Mouse (Mus musculus): Measurements from ENCODE around the gene Hrh3.

Hrh3 gene

DNA sequence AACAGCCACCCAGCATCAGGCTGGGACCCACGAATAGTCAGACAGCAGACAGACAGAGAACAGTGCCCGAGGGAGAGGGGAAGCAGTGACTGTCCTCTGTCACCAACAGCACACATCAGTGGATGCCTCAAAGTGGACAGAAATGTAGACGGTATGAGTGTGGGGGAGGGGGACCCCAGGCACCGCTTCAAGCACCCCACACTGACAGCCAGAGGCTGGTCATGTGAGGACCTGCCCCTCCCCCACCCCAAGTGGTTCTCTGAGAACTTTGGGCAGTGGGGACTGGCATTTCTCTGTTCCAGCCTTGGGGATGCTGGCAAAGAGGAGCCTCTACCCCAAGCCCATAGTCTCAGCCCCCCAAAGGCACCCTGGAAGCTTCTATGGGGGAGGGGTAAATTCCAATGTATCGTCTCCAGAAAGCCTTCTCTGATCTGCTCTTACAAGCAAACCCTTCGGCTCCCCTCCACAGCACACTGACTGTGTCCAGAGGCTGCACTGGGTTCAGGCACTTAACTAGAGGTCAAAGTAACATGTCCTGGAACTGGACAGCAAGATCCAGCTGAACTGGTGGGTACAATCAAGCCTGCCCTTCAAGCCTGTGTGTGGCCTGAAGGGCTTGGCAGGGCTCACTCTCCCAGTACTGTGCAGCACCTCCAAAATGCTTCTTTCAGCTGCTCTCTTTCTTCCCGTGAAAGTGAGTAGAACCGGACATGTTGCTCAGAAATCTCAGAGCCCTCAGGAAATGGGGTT lies 1.3 kb upstream of the Hrh3 start:
- no peak for DNase-seq (ENCODE audit: low spot score)

DNA sequence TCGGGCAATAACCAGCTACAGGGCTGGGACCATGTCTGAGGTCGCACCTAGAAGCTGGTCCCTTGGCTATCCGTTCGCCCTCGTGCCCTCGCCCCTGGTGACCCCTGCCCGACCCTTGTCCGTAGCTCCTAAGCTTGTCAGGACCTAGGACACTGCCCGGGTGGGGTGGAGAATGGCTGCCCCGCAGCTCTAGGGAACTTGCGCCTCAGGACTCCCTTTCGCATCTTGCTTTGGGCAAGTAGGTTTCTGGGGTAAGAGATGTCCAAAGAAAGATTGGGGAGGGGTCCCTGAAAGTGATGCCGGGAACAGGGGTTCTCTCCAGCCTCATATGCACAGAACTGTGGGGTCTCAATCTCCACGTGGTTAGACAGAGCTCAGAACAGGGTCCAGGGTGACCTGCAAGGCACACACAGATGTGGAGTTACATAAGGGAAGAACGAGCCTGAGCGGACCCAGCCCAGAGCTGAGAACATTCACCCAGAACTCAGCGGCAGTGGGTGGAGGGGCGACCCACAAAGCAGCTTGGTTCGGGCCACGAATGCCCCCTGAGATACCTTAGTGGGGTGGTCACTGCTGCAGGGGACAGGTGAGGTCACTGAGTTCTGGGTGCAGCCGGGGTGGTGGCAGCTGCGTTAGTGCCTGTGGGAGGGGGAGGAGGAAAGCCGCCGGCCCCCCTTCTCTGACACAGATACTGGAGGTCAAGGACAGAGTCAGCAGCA lies 530 bp upstream of the Hrh3 start:
- no peak for DNase-seq (ENCODE audit: low spot score)

DNA sequence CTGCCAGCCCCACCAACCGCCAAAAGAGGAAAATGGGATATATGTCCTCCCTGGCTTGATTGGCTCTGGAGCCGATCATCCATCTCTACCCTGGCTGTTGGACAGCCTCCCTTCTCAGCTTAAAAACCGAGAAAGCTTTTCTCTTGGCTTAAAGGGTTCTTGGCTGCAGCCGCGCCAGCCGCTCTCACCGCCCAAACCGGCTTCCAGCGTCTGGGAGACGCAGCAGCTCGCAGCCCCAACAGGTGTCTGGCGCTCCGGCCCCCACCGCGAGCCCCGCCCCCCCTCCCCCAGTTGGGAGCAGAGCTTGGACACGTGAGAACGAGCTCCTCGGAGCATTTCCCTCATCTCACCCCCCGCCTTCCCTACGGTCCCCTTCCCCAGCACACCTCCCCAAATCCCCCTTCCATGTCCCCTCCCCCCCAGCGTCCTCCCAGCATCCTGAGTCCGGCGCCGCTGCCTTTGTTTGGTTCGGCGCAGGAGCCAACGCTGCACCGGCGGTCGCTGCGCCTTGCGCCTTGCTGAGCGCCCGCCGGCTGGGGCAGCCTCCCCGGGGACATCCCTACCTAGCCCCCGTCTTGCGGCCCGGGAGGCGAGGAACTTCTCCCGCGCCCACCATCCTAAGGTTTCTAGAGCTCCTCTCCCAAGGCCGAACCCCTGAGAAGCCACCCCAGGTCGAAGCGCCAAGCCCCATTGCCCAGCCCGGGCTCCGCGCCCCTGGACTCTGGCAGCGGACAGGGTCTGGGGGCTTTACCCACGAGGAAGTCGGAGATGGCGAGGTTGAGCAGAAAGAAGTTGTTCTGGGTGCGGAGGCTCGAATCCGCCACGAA lies 924 bp downstream of the Hrh3 start:
- no peak for DNase-seq (ENCODE audit: low spot score)

DNA sequence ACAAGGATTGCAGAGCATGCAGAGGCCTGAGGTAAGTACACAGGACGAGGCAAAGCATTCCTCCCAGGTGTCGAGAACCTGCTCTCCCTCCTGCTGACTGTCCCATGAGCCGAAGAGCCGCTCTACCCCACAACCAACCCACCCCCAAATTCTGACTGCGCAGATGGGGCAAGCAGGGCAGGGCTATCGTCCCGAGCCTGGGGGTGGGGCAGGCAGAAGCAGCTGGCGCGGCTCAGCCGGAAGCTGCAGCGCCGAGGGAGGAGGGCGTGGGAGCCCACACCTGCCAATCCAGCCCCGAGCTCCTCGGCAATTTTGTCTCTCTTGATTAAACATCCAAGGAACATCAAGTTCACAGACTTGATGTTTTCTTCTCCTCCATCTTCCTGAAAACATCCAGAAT lies 4.8 kb downstream of the Hrh3 start:
- no peak for DNase-seq (ENCODE audit: low spot score)

DNA sequence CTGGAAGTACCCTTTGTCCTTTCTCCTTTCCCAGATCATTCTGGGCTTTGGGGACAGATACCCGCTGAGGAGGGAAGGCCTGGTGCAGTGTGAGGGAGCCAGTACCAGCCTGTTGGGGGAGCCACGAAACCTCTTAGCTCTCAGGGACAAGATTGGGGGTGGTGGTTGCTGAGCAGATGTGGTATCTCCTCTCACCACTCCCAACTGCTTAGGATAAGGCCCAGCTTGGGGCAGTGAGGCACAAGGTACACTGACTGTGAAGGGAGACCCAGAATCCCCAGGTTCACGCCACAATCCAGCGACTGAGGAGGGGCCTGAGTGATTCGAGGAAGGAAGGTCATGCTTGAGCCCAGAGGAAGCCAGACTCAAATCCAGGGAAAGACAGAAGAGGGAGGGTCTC lies 6.1 kb downstream of the Hrh3 start:
- DNase-seq (ENCODE audit: low spot score) = no peak

DNA sequence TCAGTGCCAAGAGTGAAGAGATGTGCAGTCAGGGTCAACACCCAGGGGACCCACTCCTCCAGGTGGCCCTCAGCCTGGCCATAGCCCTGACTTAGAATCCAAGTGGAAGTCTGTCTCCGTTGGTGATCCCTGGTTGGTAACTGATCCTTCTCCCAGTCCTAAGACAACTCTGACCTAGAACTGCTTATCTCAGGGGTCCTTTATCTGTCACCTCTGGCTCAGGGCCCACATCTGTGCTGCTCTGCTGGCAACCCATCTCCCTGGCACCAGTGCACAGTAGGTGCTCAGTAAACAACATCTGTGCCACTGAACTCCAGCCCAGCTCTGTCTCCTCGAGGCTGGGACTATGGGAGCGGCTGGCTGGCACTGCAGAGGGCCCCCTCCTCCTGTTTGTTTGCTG lies 6.7 kb downstream of the Hrh3 start:
- no peak for DNase-seq (ENCODE audit: low spot score)

DNA sequence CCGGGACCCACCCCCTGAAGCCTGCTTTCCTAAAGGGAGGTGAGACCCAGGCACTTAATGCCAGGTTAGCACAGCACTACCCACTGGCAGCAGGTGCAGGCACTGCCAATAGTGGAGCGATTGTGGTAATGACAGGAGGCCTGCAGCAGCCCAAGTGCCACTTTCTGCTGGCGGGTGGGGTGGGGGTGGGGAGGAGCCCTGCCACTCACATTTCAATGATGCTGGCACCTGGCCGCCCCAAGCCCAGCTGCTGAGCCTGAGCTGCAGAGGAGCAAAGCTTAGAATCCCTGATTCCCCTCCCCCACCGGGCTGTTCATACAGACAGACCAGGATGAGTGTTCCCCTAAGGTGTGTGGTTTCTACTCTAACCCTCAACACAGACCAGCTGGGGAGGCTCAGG lies 8.6 kb downstream of the Hrh3 start:
- DNase-seq (ENCODE audit: low spot score) = no peak

DNA sequence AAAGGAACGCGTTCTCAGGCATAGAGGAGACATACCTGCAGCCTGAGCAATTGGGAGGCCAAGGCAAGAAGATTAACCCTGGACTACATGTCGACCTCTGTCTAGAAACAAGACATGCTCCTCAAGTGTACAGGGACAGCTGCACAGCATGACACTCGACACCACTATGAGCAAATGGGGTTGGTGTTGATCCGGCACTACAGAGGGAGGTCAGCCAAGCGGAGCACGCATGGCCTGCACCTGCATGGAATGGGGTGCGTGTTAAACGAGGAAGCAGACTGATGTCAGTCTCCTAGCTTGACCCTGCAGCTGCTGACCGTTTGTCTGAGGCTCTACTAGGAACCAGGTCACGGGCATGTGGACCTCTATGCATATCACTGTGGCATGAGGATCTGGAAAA lies 14.0 kb downstream of the Hrh3 start:
- DNase-seq (ENCODE audit: low spot score) = no peak

DNA sequence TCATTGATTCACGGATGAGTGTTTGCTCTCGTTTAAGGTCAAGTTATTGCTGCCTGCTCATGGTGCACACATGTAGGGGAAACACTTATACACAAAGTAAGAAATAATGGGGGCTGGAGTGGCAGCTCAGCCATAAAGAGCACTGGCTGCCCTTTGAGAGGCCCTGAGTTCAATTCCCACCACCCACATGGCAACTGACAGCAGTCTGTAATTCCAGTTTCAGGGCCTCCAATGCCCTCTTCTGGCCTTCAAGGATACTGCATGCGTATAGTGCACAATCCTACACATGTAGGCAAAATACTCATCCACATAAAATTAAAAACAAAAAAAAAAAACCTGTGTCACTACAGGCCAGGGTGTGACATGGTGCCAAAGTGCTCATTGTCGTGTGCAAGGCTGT lies 16.8 kb downstream of the Hrh3 start:
- DNase-seq (ENCODE audit: low spot score) = no peak

DNA sequence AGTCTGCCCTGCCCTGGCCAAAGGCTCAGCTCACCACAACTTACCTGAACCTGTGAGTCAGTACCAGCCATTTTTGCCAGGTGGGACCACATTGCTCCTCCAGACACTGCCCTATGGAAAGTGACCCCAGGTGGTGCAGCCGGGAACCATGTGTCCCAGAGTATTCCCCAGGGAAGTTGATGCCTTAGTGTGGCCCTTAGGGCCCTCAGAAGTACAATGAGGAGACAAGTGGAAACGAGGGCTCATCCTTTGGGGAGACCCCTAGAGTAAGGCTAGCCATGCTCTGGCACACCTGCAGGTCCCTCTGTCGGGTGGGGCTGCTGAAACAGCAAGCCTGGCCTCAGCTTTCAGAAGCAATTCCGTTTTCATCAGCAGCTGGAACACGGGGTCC lies 17.7 kb downstream of the Hrh3 start:
- DNase-seq (ENCODE audit: low spot score) = no peak

DNA sequence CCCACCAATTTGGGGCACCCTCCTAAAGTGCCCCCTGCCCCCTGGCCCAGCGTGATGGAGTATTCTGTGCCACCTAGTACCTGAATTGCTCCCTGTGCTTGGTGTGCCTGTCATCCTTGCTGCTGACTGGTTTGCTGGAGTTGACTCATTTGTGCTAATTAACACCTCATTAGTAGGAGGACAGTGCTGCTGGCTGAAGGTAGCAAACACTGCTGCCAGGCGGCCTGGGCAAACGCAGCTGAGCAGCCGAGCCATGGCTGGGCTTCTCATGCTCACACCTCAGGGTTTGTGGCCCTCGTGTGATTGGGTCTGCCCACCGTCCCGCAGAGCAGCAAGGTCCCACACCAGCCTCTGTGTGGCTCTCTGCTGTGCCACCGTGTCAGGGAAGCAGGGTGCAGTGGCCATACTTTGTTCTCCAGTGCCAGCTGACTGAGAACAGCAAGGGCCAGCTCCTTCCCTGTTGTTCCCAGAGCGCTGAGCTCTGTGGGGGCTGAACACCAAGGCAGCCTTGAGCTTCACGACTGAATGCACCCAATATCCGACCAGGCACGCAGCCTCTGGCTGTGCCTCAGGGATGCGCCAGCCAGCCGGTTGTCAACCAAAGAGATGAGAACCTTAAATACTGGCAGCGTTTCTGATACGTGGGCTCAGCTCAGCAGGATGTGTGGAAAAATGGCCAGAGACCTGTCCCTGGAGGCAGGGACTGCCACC lies 18.2 kb downstream of the Hrh3 start:
- no peak for DNase-seq (ENCODE audit: low spot score)

DNA sequence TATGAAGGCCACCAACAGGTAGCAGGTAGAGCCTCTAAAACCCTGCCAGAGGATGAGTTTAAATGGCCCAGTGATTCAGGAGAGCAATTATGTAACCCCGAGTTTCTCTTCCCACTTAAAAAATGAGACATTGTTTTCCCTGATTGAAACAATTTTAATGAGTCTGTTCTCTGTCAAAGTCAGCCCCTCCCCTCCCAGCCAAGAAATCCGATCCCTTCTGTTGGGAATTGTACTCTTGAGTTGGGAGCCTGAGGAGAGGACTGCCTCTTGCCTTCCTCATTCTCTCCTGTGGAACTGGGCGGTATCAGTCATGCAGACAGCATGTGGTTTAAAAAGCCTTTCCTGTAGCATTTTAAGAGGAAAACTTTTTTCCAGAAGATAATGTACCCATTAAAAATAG lies 19.7 kb downstream of the Hrh3 start:
- no peak for DNase-seq (ENCODE audit: low spot score)

DNA sequence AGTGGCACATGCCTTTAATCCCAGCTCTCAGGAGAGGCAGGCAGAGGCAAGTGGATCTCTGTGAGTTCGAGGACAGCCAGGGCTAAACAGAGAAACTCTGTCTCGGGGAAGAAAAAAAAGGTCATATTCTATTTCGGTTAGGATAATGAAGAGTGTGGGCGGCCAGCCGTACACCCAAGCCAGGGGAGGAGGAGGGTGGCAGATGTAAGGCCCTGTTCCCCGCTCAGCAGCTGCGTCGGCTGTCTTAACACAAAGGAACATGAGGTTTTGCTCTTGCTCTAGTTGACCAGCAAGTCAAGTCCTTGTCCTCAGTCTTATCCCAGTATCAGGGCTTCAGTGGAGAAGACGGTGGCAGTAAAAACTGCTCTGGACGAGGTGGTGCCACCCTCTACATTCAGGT lies 21.2 kb downstream of the Hrh3 start:
- no peak for DNase-seq (ENCODE audit: low spot score)

DNA sequence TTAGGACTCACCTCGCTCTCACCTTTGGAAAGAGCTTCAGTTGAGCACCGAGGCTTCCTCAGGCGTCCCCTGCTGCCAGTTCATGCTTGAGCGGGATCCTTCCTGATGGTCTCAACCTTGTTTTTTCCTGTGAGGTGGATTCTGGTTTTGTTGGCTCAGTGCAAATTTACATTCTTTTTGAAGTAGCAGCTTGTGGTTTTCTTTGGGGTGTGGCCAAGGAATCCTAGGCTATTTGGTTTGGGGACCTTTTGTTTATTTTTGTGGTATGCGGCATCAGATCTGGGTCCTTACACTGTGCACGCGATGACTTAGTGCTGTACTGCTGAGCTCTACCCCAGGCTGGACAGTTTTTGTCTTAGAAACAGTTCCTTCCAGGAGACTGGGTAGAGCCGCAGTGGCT lies 23.6 kb downstream of the Hrh3 start:
- no peak for DNase-seq (ENCODE audit: low spot score)

DNA sequence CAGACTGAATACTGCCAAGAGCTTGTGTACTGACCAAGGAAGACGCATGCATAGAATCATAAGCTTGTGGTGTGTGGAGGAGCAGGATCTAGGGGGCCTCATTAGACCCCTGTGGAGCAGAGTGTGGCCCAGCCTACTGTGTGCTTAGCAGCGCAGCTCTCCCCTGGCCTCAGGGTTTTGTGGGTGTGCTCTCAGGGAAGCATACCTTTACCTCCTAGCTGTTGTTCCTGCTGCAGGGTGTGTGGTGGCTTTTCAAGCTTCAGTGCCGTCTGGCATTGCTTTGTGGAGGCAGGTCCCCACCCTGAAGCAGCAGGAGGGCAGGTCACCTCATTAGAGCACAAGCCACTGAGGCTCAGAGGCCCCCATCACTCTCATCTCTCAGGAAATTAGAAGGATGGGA lies 26.7 kb downstream of the Hrh3 start:
- no peak for DNase-seq (ENCODE audit: low spot score)

DNA sequence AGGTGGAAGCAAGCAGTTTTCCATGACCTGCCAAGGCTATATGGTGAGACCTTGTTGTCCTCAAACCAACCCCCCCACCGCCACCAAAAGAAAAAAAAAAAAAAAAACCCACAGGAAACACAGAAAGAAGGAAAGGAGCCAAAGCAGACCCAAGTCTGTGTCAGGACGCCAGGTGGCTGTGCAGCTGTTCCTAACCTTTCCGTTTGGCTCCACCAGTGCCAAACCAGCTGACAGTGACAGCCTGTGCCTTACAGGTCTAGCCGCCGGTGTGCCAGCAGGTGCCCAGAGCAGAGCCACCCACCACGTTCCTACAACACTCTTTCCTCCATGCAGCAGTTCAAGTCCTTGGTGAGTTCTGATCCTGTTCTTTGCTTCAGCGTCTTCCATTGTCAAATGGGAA lies 31.4 kb downstream of the Hrh3 start:
- no peak for DNase-seq (ENCODE audit: low spot score)

DNA sequence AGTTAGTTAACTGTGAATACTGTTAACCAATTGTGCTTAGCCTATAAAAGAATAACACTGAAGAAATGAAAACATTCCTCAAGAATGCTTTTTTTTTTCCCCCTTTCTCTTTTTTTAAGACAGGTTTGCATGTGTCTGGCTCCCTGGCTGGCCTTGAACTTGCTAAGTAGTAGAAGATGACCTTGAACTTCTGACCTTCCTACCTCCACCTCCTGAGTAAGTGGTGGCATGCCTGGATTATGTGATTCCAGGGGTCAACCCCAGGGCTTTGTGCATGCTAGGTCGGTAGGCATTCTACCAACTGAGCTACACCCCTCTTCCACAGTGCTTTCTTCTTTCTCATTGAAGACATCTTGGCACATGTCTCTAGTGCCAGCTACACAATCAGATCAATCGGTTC lies 32.6 kb downstream of the Hrh3 start:
- no peak for DNase-seq (ENCODE audit: low spot score)

DNA sequence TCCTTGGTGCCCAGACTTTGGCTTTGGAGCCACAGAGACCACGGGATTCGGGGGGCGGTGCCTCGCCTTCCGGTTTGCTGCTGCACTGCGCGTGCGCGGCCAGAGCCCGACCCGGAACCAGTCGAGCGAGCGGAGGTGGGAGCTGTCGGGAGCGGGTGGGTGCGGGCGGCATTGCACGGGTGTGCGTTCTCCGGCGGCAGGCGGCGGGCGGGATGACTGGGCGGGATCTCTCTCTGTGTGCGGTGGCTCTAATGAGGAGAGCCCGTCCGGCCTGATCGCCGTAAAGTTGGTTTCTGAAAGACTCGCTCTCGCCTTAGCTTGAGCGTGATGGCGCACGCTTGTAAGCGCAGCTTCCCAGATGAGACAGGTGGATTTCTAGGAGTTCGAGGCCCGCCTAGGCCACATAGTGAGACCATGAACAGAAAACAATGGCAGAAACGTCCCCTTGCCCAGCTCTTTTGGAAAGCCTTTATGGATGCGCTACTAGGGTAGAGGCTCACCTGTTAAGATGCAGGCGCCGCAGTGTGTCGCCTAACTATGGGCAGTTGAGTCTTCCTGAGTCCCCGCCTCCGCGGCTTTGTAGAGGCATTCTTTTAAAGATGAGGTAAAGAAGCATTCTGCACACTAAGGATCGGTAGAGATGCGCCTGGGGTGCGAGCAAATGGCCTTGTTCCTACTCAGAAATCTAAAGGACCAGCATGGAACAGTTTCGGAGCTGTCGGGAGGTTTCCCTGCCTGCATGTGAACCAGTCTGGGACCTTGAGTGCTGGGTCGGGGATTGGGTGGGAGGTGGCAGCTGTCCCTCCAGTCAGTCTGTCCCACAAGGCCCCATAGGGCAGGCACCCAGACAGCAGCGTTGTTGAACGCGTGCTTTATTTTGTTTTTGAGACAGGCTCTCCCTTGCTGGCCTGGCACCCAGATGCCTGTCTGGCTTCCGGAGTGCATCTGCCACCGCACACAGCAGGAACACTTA lies 33.5 kb downstream of the Hrh3 start, which contains the start of gene Mtg2:
Gene Mtg2, plus strand, starts transcription at position 108 of the 973 bp plus-strand sequence.
- DNase-seq (ENCODE audit: low spot score) = peak; percentile 95

DNA sequence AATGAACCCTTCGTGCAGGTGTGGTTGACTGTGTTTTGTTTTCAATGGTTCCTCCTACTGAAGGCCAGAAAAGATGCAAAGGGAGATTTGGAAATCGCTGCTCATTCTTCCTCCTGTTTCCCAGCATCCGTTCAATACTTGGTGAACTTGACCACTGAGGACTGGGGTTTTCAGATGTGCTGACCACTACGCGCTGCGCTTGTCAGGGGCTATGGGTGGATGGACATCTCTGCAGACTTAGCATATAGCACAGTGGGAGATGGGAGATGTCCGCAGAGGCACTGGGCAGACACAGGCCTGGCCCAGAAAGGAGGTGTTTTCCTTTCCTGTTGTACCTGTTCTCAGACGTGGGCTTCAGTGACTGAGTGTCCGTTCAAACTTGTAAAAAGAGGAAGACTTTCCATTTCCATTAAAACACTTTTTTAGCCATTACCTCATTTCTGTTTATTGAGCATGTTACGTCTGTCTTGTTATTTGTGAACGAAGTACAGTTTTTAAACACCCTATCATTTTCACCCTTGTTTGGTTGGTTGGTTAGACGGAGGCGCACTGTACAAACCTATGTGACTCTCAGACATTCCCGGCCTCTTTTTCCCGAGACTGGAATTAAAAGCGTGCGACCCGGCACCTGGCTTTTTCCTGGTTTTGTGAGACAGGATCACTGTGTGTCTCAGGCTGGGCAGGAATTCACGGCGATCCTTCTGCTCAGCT lies 34.4 kb downstream of the Hrh3 start:
- no peak for DNase-seq (ENCODE audit: low spot score)

DNA sequence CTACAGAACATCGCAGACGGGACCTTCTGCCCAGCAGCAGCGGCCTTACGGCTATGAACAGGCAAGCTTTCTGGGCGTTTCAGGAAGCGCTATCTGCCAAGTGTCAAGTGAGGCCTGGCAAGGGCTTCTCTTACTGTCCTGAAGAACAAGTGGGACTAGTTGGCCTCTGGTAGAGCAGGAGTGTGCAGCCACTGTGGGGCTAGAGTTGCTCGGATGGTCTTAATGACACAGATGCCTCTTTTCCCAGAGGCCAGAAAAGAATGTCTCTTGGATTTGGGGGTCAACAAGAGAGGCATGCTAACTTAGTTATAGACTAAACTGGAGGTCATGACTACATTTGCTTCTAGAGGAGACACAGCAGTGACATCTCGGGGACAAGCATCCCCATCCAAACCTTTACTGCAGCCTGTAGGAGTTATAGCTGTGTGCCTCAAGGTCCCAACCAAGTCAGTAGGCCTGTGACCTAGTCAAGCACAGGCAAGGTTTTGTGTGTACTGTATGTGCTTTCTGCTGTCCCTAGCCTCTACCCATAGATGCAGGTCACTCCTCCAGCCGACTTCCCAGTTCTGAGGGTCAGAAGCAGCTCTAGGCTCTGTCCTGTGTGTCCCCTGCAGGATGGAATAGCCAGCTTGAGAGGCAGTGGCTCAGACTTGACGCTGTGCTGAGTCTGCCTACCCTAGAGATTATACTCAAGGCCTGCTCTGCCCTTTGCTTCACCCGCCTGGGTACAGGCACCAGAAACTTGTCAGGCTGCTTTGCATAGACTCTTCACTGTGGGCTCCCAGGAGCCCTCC lies 40.8 kb downstream of the Hrh3 start:
- DNase-seq (ENCODE audit: low spot score) = no peak

All from layer of hippocampus, adult 11-12 months (tissue).